Mouse (Mus musculus): ENCODE results near the gene Pcolce2.

GRCm38 (mm10) chr9:95708943-95709342 is 71.5 kb downstream of the Pcolce2 start:
- TF ChIP-seq POLR2A (IDR thresholded peaks at IDR 0.05; ENCODE audit: control insufficient read depth, low read depth, low read length) (no peak), CTCF (IDR thresholded peaks at IDR 0.05; ENCODE audit: control insufficient read depth, insufficient read depth, insufficient replicate concordance, low read depth, low read length) (no peak)

All from testis, adult 2 months (tissue).